ENCODE assay signal across 9 mouse cellular contexts in genomic region chr14:7791061-7791531, GRCm38 (mm10). TPM values are rescaled to one million over a fixed set of nuclear protein-coding genes. Genes with fewer than 3 reads are reported as not detected.
A peak's percentile ranks its signal among the peaks of the same experiment; 100 is the strongest.
DNase-seq lines count a peak whose midpoint lies in the region; ATAC-seq and TF ChIP-seq lines count a peak whose summit lies in the region.
"Had no signal": no experiment of that assay in that cellular context is flagged by ENCODE, and none has a peak within 500 bp of the region (broad histone marks: within the 10 kb centered on the region; RNA-seq: fewer than 3 reads in every experiment).

No protein-coding gene starts in this region.

- peak overlapping the region; percentile 72 for H3K4me2 ChIP-seq in lung, embryonic 14.5 days
- H3K4me2 ChIP-seq in embryonic facial prominence, embryonic 15.5 days (replicated peaks): peak overlapping the region; percentile 67

- no peaks in the 10 kb centered on the region for H3K4me1 ChIP-seq in lung, embryonic 14.5 days (ENCODE audit: insufficient read depth)
- H3K4me1 ChIP-seq in embryonic facial prominence, embryonic 15.5 days: peaks cover 12% of the 10 kb centered on the region
- peaks cover 10% of the 10 kb centered on the region for H3K4me1 ChIP-seq in limb, embryonic 10.5 days
- H3K4me1 ChIP-seq in olfactory bulb, adult 2 months (ENCODE audit: control insufficient read depth, insufficient read depth, low read length): peaks cover 10% of the 10 kb centered on the region

- no peak for ATAC-seq in lung, embryonic 14.5 days (ENCODE audit: insufficient read depth)
- ATAC-seq in embryonic facial prominence, embryonic 15.5 days (ENCODE audit: insufficient number of reproducible peaks, low FRiP score, low TSS enrichment, low read depth): no peak

- no peak for DNase-seq in lung, embryonic 14.5 days
- no peak for DNase-seq in lung, postnatal 36 days
- DNase-seq in limb, embryonic 10.5 days (ENCODE audit: low spot score): no peak
- DNase-seq in left cerebral cortex, postnatal 10 days (ENCODE audit: extremely low spot score in 1 of 2, low spot score in 2 of 2): no peak
- no peak for DNase-seq in spleen, postnatal 14 days (ENCODE audit: low spot score in 2 of 2)
- DNase-seq in layer of hippocampus, adult 11-12 months (ENCODE audit: low spot score): no peak

- no peak for TF ChIP-seq POLR2A in olfactory bulb, adult 2 months (IDR thresholded peaks at IDR 0.05; ENCODE audit: insufficient read depth, low read depth, low read length)

- 13% methylated on average over 19 of the region's 19 CpGs for WGBS in lung, embryonic 14.5 days
- WGBS in embryonic facial prominence, embryonic 15.5 days: 11% methylated on average over 19 of the region's 19 CpGs
- WGBS in limb, embryonic 10.5 days: 14% methylated on average over 19 of the region's 19 CpGs
- 18% methylated on average over 19 of the region's 19 CpGs for whole genome bisulfite sequencing in olfactory bulb, adult 2 months

- H3K4me3 ChIP-seq in lung, embryonic 14.5 days (ENCODE audit: low read depth, low read length): peak overlapping the region; percentile 35
- peak overlapping the region; percentile 33 for H3K4me3 ChIP-seq in embryonic facial prominence, embryonic 15.5 days (replicated peaks)
- peak overlapping the region; percentile 55 for H3K4me3 ChIP-seq in limb, embryonic 10.5 days
- H3K4me3 ChIP-seq in olfactory bulb, adult 2 months (ENCODE audit: insufficient read depth, low read depth, low read length): peak overlapping the region; percentile 23

- H3K27me3 ChIP-seq in lung, embryonic 14.5 days (ENCODE audit: insufficient read depth, low read length): no peaks in the 10 kb centered on the region
- H3K27me3 ChIP-seq in embryonic facial prominence, embryonic 15.5 days: peaks cover 9% of the 10 kb centered on the region; the same call in 1 of the 2 replicates
- H3K27me3 ChIP-seq in limb, embryonic 10.5 days (ENCODE audit: low read depth, poor library complexity, severe bottlenecking): peaks cover 22% of the 10 kb centered on the region; the same call in 1 of the 2 replicates

- no peak for TF ChIP-seq CTCF in lung, embryonic 14.5 days (IDR thresholded peaks at IDR 0.05; ENCODE audit: low read depth)
- TF ChIP-seq CTCF in olfactory bulb, adult 2 months (IDR thresholded peaks at IDR 0.05; ENCODE audit: insufficient read depth, low read depth, low read length): no peak

- no peak overlapping the region for H3K27ac ChIP-seq in lung, embryonic 14.5 days (ENCODE audit: low read depth)
- H3K27ac ChIP-seq in embryonic facial prominence, embryonic 15.5 days (replicated peaks): no peak overlapping the region
- H3K27ac ChIP-seq in limb, embryonic 10.5 days: 0 out of 2 replicates have a peak overlapping the region, but pooled peaks have one; percentile 21
- H3K27ac ChIP-seq in olfactory bulb, adult 2 months (ENCODE audit: insufficient read depth, low read depth, low read length): no peak overlapping the region

- intact Hi-C loops in left cerebral cortex, postnatal 10 days (cut with DNase I): no loop called here

- peak overlapping the region; percentile 20; the same call in 1 of the 2 replicates for H3K9ac ChIP-seq in lung, embryonic 14.5 days
- H3K9ac ChIP-seq in embryonic facial prominence, embryonic 15.5 days: no peak overlapping the region

- no peaks in the 10 kb centered on the region for H3K36me3 ChIP-seq in lung, embryonic 14.5 days (ENCODE audit: insufficient read depth)
- no peaks in the 10 kb centered on the region for H3K36me3 ChIP-seq in embryonic facial prominence, embryonic 15.5 days
- H3K36me3 ChIP-seq in limb, embryonic 10.5 days: no peaks in the 10 kb centered on the region

- H3K9me3 ChIP-seq in lung, embryonic 14.5 days (ENCODE audit: low read depth, low read length): no peaks in the 10 kb centered on the region
- no peaks in the 10 kb centered on the region for H3K9me3 ChIP-seq in embryonic facial prominence, embryonic 15.5 days (replicated peaks)
- no peaks in the 10 kb centered on the region for H3K9me3 ChIP-seq in limb, embryonic 10.5 days (replicated peaks)

RNA-seq across cellular contexts. Expression of gene Gm26661, which starts 0.3 kb away (rescaled TPM):
- polyA plus RNA-seq in lung, embryonic 14.5 days (2014; fragmentation: Nextera tagmentation; extraction: Ambion mirVana): not detected in 2 replicates
- not detected in 2 replicates for polyA plus RNA-seq in embryonic facial prominence, embryonic 15.5 days (2015; fragmentation: Nextera tagmentation; extraction: Ambion mirVana)
- not detected in 2 replicates for polyA plus RNA-seq in limb, embryonic 10.5 days (2016; fragmentation: Nextera tagmentation; extraction: Ambion mirVana)
- not detected in 2 replicates for polyA plus RNA-seq in olfactory bulb, adult 2 months (2012; ENCODE audit: insufficient read depth, insufficient read length, low replicate concordance, missing spikeins)
- total RNA-seq in left cerebral cortex, postnatal 10 days (2021): not detected
- total RNA-seq: hematopoietic stem cell, adult 5-6 weeks had no signal

RNA-seq across cellular contexts. Expression of gene Flnb, which starts 26.7 kb away (rescaled TPM):
- 19.5 and 22.5 TPM in 2 replicates for polyA plus RNA-seq in lung, embryonic 14.5 days (2014; fragmentation: Nextera tagmentation; extraction: Ambion mirVana)
- polyA plus RNA-seq in embryonic facial prominence, embryonic 15.5 days (2015; fragmentation: Nextera tagmentation; extraction: Ambion mirVana): 22.2 and 22.7 TPM in 2 replicates
- polyA plus RNA-seq in limb, embryonic 10.5 days (2016; fragmentation: Nextera tagmentation; extraction: Ambion mirVana): 18.7 and 31.3 TPM in 2 replicates
- polyA plus RNA-seq in olfactory bulb, adult 2 months (2012; ENCODE audit: insufficient read depth, insufficient read length, low replicate concordance, missing spikeins): not detected in 2 replicates
- total RNA-seq in left cerebral cortex, postnatal 10 days (2021): 10 to 100 TPM; 48.7 to 48.9 TPM
